Mouse (Mus musculus) cerebellum, adult 11 months (tissue): Measurements from ENCODE around the gene Dck.

ENCODE experiments used
- DNase-seq: peaks from one replicate; pipeline ENCODE4 v3.0.0; 2022

Gene Dck

DNA sequence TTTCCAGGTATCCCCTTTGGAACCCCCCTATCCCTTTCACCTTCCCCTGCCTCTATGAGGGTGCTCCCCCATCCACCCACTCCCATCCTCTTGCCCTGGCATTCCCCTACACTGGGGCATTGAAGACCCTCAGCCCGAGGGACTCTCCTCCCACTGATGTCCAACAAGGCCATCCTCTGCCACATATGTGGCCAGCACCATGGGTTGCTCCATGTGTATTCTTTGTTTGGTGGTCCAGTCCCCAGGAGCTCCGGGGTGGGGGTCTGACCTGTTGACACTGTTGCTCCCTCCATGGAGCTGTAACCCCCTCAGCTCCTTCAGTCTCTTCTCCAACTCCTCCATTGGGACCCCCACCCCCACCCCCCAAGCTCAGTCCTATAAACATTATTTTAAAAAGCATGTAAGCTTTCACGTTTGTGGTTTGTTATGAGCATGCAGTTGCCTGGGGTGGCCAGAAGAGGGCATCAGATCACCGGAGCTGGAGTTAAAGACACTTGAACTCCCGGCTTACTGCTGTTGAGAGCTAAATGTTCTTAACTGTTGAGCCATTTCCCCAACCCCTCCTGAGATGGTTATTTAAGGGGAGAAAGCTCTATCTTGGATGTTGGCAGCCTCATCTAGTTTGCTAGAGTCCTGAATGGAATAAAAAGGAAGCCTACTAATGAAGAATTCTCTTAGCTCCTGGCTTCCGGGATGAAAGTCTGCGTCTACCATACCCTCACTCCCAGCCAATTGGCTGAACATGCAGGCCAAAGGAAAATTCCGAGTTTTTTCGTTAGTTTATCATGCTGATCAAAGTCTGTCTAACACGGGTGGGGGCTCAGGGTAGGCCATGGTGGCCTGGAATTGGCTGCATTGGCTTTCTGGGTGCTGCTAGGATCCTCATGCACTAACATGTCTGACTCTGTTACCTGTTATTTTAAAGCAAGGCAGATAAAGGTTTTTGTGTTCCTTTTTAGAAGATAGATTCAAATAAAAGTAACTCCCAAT is 26.8 kb downstream of the Dck start:
- peak; percentile 53 for DNase-seq

DNA sequence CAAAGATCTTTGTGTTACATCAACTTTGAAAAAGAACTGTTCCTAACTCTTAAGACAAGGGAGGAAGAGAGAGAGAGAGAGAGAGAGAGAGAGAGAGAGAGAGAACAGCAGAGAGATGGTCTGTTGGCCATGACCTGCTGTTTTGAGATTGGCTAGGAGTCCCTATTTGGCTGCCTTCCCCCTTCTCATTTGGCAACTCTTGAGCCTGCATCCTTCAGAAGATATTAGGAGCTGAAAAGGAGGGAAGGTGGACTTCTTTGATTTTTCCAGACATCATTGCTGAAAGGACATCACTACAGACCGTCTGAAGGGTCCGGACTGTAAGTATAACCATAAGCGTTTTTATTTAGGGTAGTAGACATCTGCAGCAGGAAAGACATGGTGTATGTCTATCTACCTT is 28.9 kb downstream of the Dck start:
- peak; percentile 66 for DNase-seq

DNA sequence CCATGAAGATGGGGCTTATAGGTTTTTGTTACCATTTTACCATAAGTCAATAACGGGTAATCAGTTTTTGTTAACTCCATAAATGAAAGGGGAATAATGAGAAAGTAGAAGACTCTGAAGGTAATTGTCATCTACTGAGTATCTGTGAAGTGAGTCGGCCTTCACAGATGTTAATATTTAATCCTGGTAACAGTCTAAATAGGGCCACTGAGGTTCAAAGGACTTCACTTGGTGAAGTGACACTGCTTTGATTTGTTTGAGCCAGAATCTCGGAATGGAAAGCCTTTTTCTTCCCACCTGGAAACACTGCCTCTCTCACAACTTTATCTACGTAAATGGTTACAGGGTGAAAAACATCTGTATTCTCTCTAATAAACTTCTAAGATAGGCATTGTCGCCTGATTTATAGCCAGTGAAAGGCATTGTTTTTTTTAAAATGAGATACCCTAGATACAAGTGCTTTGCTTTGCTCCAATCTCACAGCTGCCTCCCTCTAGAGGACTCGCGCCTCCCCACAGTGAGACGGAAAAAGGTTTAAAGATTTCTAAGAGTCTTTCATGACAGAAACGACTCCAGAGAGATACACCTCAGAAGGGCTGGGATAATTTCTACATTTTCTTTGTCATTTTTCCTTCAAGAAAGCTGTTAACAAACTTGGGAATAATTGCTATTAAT is 31.3 kb downstream of the Dck start:
- DNase-seq = no peak

DNA sequence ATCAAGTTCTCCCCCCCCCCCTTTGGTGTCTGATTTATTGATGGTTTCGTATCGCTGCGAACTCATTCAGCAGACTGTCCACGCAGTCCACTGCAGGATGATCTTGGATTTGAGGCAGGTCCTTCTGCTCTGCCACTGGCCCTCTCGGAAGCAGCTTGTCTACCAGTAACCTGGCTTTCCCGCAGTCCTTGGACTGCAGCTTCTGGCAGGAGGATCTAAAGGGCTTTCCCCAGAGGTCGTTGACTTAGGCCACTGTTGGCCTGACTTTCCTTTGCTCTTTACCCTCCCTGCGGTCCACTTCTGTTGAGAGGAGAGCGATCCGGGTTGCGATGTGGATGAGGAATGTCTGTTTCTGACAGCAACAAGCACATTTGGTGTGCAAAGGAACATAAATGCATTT is 31.8 kb downstream of the Dck start:
- DNase-seq = no peak

DNA sequence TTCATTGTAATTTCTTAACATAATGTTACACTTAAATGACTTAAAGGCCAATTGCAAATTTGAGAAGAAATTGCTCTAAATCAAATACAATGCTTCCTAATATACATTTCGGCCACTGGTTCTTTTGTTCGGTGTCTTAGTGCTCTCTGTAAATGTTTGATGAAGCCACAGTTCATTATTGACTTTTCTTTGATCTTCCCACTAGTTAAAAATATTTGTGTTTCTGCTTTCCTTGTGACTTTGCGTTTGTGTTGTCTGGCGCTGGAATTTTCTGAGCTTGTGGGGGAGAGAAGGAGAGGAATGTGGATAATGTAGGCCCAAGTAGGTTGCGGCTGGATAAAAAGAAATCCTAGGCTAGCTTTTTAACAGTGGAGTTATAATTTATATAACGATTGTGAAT is 32.3 kb downstream of the Dck start:
- no peak for DNase-seq

DNA sequence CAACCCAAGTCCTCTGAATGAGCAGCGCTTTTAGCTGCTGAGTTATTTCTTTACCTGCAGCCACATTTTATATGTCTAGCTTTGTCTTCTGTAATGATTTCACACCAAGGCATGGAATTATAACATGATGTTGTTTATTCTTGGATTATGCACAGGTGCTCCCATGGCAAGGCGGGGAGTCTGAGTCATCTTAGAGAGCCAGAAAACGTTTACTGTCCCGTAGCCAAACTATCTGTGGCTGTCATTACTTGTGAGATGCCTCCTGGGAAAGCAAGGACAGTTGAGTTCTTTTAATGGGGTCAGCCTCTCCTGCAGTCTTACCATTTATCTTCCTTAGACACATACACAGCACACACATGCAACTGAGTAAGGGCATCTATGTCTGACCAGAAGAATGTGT is 40.8 kb downstream of the Dck start:
- DNase-seq = no peak

DNA sequence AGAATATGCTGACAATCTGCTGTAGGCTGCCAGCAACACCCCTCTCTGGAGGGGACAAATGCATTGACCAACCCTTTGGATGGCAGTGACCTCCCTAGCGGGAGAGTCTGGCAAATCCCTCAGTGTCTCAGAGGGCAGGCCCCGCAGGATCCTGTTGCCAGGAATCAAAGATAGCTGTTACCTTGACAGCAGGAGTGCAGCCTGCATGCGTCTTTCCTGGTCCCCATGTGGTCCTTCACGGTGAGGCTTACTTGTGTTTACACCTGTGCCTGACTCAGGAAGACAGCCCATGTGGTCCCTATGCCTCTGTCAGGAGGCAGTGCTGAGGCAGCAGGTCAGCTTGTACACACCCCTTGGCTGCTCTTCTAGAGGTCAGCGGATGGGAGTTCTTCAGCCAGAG is 41.5 kb downstream of the Dck start:
- DNase-seq = peak; percentile 50

DNA sequence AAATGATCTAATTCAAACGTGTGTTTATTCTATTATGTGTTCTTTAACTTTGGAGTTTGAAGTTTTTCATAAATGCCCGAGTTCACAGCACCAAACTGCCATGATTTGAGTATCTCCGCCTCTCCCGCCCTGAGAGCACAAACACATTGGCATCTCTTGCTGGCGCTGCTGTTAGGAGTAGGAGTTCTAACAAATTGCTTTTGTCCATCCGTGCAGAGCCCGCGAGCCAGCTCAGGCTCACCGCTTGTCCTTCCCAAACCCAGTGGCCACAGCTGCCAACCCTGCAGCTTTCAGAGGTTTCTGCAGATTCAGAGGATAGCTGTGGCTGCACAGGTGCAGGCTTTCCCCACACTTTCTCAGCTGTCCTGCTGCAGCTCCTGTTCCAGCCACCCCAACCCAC is 42.5 kb downstream of the Dck start:
- DNase-seq = no peak

DNA sequence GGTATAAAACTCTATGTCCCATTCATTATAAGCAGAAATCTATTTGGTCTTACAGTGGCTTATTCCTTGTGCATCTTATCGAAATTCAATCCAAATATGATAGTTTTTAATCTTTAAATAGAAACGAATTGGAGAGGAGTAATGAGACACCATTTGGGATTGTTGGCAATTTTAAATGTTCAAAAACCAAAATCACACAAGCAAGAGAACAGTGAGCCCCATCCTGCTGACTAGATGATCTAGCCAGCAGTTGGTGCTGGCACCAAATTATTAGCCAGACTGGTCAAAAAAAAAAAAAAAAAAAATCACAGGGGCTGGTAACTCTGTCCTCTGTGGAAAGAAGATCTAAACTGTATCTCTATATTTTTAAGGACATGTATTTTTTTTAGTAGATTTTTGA is 48.4 kb downstream of the Dck start:
- DNase-seq = no peak

DNA sequence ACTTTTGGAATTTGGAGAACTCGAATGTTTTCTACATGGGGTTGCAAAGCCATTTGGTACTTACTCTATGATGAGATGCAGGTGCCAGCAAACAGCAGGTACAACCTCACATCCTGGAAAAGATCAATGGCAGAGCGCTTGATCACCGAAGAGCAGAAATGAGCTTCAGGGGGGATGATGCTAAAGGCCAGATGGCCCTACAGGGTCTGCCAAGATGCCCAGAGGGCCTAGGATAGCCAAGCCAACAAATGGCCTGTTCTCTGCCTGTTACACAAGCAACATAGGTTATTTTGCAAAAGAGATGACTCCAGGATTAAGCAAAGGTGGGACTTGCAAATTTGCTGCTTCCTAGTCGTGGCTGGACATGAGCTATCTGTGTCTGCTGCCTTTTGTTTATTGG is 49.8 kb downstream of the Dck start:
- DNase-seq = peak; percentile 87

DNA sequence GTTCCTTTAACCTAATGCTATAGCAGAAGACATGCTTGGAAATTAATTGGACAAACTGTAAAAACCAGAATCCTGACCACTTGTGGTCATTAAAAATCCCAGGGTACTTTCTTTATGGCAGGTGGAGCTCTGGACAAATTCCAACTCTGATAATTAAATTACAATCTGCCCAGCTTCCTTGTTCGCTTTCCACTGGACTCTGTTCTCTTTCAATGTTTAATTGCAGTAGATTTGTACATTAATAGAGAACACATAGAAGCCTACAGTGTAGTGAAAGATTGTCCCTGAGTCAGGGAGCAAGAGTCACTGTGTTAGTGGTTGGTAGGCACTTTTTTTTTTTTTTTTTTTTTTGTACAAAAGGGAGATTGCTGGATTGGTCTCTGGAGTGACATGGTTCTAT is 56.7 kb downstream of the Dck start:
- DNase-seq = no peak

DNA sequence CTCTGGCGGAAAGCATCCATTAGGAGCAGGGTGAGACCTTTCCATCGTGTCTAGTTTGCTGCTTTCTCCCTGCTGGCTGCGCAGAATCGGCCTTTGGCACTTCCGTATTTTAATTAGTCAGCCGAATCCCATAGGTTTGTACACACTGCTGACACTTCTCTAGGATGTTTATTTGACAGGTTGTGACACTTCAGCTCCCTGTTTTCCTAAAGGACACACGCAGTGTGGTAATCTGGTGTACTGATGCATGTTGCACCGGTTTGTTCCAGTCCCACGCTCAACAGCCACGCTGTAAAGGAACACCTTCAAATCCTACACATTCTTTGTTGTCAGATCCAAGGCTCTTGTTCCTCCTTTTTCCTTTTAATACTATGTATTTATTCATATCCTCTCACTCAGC is 60.0 kb downstream of the Dck start:
- no peak for DNase-seq

DNA sequence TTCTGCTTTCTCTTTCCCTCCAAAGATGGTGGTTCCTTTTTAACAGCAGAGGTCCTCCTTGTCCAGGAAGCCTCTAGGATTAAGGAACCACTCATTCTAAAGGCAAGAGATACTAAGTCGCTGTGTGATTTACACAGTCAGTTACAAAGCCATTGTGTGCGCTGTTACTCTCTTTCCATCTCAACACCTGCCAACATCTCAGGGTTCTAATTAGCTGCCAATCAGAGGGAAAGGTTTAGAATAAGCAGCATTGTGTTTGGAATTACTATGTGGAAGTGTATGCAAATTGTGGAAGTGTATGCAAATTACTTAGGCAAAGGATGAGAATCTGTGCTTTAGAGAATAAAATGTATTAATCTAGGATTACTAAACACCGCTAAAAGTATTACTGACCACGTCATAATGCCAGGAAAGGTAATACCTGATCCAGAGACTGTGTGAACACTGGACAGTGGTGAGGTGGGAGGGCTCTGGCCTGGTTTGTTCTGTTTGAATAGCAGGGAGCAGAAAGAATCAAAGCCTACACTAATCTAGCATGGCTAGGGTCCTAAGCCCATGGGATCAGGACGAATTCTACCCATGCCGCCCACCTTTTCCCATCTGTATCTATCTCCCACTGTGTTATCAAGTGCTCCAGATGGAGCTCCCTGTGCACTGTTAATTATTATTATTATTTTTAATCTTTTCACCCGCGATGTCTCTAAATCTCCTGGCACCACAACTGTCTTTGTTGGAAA is 65.2 kb downstream of the Dck start:
- no peak for DNase-seq

DNA sequence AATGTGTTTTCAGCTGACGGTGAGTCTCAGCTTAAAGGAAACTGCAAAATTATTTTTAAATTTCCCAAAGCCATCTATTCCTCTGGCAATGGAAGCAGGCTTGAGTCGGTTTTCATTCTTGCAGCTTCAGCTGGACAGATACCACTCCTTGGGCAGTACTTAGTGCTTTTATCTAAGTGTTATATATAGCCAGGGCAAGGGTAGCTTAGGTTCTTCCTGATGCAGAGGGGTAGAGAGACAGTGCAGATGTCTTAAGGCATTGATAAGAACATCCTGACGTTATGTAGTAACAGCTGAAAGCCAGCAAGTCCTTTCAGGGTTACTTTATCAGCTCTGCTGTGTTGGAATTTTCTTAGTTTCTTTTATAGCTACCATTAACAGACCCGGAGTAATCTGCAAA is 66.1 kb downstream of the Dck start:
- no peak for DNase-seq

DNA sequence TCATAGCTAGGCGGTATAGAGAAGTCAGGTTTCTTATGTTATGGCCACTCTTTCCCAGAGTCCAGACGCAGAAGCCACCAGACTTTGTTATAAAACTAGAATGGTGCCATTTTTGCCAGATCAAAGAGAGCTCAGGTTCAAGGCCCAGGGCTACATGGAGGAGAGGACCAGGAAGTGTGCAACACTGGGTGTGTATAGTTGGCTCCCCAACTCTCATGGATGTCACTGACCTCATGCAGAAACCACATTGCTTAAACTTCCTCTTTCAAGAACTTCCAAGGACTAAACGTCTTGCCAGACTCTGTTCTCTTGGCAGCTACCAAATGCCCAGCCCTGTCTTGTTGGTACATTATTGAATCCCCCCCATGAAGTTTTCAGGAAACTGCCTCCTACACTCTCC is 67.1 kb downstream of the Dck start:
- DNase-seq = no peak
